Mouse (Mus musculus) neural tube, embryonic 15.5 days (tissue): ENCODE measurements around the gene Tmem150b. TPM values are rescaled to one million over a fixed set of nuclear protein-coding genes. Genes with fewer than 3 reads are reported as not detected.

Experiments used
- ATAC-seq: fragments of 200-750 bp; cut with Nextera tagmentation; 2 replicates; pipeline ENCODE4 v1.8.0; 2017; ENCODE audit warnings: mild to moderate bottlenecking, moderate TSS enrichment, moderate library complexity; ENCODE audit not compliant: low FRiP score
- H3K27ac ChIP-seq: fragments of 300-500 bp; sonication (generic); replicated peaks from 2 replicates; pipeline ENCODE4 v1.5.1; 2015; ENCODE audit warnings: mild to moderate bottlenecking, inconsistent platforms
- H3K27me3 ChIP-seq: fragments of 300-500 bp; sonication (generic); replicated peaks from 2 replicates; pipeline ENCODE4 v1.6.1; 2015; ENCODE audit warnings: inconsistent platforms
- H3K36me3 ChIP-seq: fragments of 300-500 bp; sonication (generic); 2 replicates; pipeline ENCODE4 v1.6.1; 2015; ENCODE audit warnings: inconsistent platforms
- H3K4me1 ChIP-seq: fragments of 300-500 bp; sonication (generic); 2 replicates; pipeline ENCODE4 v1.6.1; 2015; ENCODE audit warnings: inconsistent platforms
- H3K4me2 ChIP-seq: fragments of 300-500 bp; sonication (generic); 2 replicates; pipeline ENCODE4 v1.6.1; 2015; ENCODE audit warnings: inconsistent platforms, mild to moderate bottlenecking, moderate library complexity
- H3K4me3 ChIP-seq: fragments of 300-500 bp; sonication (generic); replicated peaks from 2 replicates; pipeline ENCODE4 v1.5.1; 2015; ENCODE audit warnings: mild to moderate bottlenecking, inconsistent platforms
- H3K9ac ChIP-seq: fragments of 300-500 bp; sonication (generic); replicated peaks from 2 replicates; pipeline ENCODE4 v1.6.1; 2015; ENCODE audit warnings: mild to moderate bottlenecking, inconsistent platforms
- H3K9me3 ChIP-seq: fragments of 300-500 bp; sonication (generic); replicated peaks from 2 replicates; pipeline ENCODE4 v1.6.1; 2016; ENCODE audit warnings: inconsistent platforms
- WGBS: fragments of 180-500 bp; shearing (Covaris S2); methylation state at CpG from one replicate; pipeline ENCODE4 v1.1.7; 2015; ENCODE audit warnings: mixed read lengths; 5-methylcytosine and 5-hydroxymethylcytosine counted together
- polyA plus RNA-seq: library from polyadenylated mRNA; unstranded; fragments of >200 nt; fragmentation: Nextera tagmentation; extraction: Ambion mirVana; gene quantifications from 2 replicates; pipeline ENCODE4 v1.2.1, GENCODE M21; 2015

Gene Tmem150b
- polyA plus RNA-seq, 1 experiment from 2014 or later, result 0.14 TPM

- ATAC-seq, result peak; percentile 97
- H3K9me3 ChIP-seq, result no peaks in the 10 kb centered on the region
- H3K4me3 ChIP-seq, result peak within 1 kb of the TSS; percentile 91
- peak within 1 kb of the TSS; percentile 89 for H3K4me2 ChIP-seq
- peaks cover 50% of the 10 kb centered on the region for H3K4me1 ChIP-seq
- peaks cover 20% of the 10 kb centered on the region for H3K36me3 ChIP-seq
- H3K27ac ChIP-seq, result peak within 1 kb of the TSS; percentile 96
- under 1% methylated on average over 54 of the region's 54 CpGs for WGBS
- H3K9ac ChIP-seq, result peak within 1 kb of the TSS; percentile 96
- no peaks in the 10 kb centered on the region for H3K27me3 ChIP-seq
Measured at GRCm38 (mm10) chr7:4658912-4659551, 66.0 kb downstream of the Tmem150b start, which contains the start of gene Ppp6r1. Gene Ppp6r1 (minus strand): TSS chr7:4659019.

GRCm38 (mm10) chr7:4658128-4658907 lies 66.7 kb downstream of the Tmem150b start:
- Histone ChIP-seq H3K27ac (peak overlapping the region; percentile 96), H3K4me1 (peaks cover 52% of the 10 kb centered on the region), H3K4me3 (peak overlapping the region; percentile 91), H3K4me2 (peak overlapping the region; percentile 89), H3K9me3 (no peaks in the 10 kb centered on the region), H3K9ac (peak overlapping the region; percentile 96), H3K27me3 (no peaks in the 10 kb centered on the region), H3K36me3 (peaks cover 13% of the 10 kb centered on the region)
- WGBS, result under 1% methylated on average over 76 of the region's 78 CpGs
- peak; percentile 87 for ATAC-seq

DNA sequence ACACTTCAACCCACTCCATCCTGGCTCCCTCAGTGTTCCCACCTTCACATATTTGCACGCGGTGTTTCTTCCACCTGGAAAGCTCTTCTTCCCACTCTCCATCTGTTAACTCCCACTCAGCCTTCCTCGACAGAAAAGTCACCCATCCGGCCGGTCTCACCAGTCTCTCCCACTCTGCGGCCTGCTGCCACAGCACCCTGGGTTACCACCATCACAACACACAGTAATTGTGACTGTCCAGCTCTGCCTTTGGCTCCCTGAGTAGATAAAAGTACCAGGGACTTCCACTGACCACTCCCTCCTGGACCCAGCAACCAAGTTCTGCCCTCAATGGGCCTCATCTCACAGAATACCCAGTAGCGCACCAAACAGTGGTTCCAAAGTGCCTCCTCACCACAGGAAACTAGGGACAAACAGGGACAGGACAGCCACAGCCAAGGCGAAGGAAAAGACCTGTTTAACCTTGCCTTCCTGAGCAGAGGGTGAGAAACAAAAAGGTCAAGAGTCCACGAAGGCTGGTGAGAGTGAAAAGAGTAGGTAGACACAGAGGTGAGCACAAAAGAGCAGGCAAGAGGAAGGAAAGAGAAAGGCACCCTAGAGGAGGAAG lies 67.4 kb downstream of the Tmem150b start:
- Histone ChIP-seq H3K9ac (peak overlapping the region; percentile 96), H3K27ac (peak overlapping the region; percentile 96; the same call in 1 of the 2 replicates)
- ATAC-seq, result no peak

More for the DNA sequence above, 67.4 kb downstream of the Tmem150b start:
- Histone ChIP-seq H3K4me3 (peak overlapping the region; percentile 91), H3K4me2 (peak overlapping the region; percentile 89), H3K4me1 (peaks cover 54% of the 10 kb centered on the region), H3K9me3 (no peaks in the 10 kb centered on the region), H3K36me3 (peaks cover 11% of the 10 kb centered on the region; the same call in 1 of the 2 replicates), H3K27me3 (no peaks in the 10 kb centered on the region)
- 53% methylated on average over 9 of the region's 9 CpGs for WGBS

Other genes starting within 250 kb of the Tmem150b start
- gene Ppp1r12c, start 223.6 kb downstream of the Tmem150b start, polyA plus RNA-seq, result 38.8 and 44.6 TPM in 2 replicates
- 22.8 and 29.5 TPM in 2 replicates for gene Tnnt1, start 208.9 kb downstream of the Tmem150b start, polyA plus RNA-seq
- gene Tnni3, start 201.0 kb downstream of the Tmem150b start, polyA plus RNA-seq, result 1.8 and 2.4 TPM in 2 replicates
- 1.8 and 2.1 TPM in 2 replicates for gene Dnaaf3, start 192.8 kb downstream of the Tmem150b start, polyA plus RNA-seq
- gene Syt5, start 177.7 kb downstream of the Tmem150b start, polyA plus RNA-seq, result 77.0 and 94.1 TPM in 2 replicates
- 0.43 and 0.65 TPM in 2 replicates for gene Ptprh, start 121.2 kb downstream of the Tmem150b start, polyA plus RNA-seq
- 1.7 and 2.3 TPM in 2 replicates for gene Tmem86b, start 93.8 kb downstream of the Tmem150b start, polyA plus RNA-seq
- gene Ppp6r1, start 66.2 kb downstream of the Tmem150b start, polyA plus RNA-seq, result 8.3 and 8.9 TPM in 2 replicates
- gene Hspbp1, start 40.2 kb downstream of the Tmem150b start, polyA plus RNA-seq, result 156 and 173 TPM in 2 replicates
- gene Brsk1, start 34.6 kb downstream of the Tmem150b start, polyA plus RNA-seq, result 6.5 and 6.8 TPM in 2 replicates
- gene Kmt5c, start 14.9 kb upstream of the Tmem150b start, polyA plus RNA-seq, result 56.9 and 58.2 TPM in 2 replicates
- gene Cox6b2, start 27.8 kb upstream of the Tmem150b start, polyA plus RNA-seq, result 26.3 and 38.6 TPM in 2 replicates
- not detected in 2 replicates for gene Fam71e2, start 46.1 kb upstream of the Tmem150b start, polyA plus RNA-seq
- gene Il11, start 57.6 kb upstream of the Tmem150b start, polyA plus RNA-seq, result 0.90 and 1.0 TPM in 2 replicates
- not detected in 2 replicates for gene Tmem190, start 57.7 kb upstream of the Tmem150b start, polyA plus RNA-seq
- 6.8 and 9.9 TPM in 2 replicates for gene Tmem238, start 64.4 kb upstream of the Tmem150b start, polyA plus RNA-seq
- 224 and 255 TPM in 2 replicates for gene Rpl28, start 67.6 kb upstream of the Tmem150b start, polyA plus RNA-seq
- gene Ube2s, start 87.3 kb upstream of the Tmem150b start, polyA plus RNA-seq, result 252 and 275 TPM in 2 replicates
- gene Shisa7, start 119.4 kb upstream of the Tmem150b start, polyA plus RNA-seq, result 10.6 and 11.3 TPM in 2 replicates
- gene Isoc2b, start 145.0 kb upstream of the Tmem150b start, polyA plus RNA-seq, result 3.7 and 5.9 TPM in 2 replicates
- gene Isoc2a, start 151.9 kb upstream of the Tmem150b start, polyA plus RNA-seq, result 0.51 and 0.79 TPM in 2 replicates
- gene Gm36210, start 181.3 kb upstream of the Tmem150b start, polyA plus RNA-seq, result 0.23 and 0.37 TPM in 2 replicates
- 3.1 and 4.0 TPM in 2 replicates for gene Zfp628, start 190.0 kb upstream of the Tmem150b start, polyA plus RNA-seq
- 30.8 and 36.3 TPM in 2 replicates for gene Nat14, start 196.8 kb upstream of the Tmem150b start, polyA plus RNA-seq
- 1.00 and 1.8 TPM in 2 replicates for gene Ssc5d, start 200.5 kb upstream of the Tmem150b start, polyA plus RNA-seq
- 0.14 TPM in 1 of 2 replicates, not detected in the other for gene Sbk2, start 239.2 kb upstream of the Tmem150b start, polyA plus RNA-seq
- gene Sbk3, start 245.9 kb upstream of the Tmem150b start, polyA plus RNA-seq, result 0.32 and 0.35 TPM in 2 replicates